Mouse (Mus musculus): ENCODE results near the gene Lamb3. TPM values are rescaled to one million over a fixed set of nuclear protein-coding genes. Genes with fewer than 3 reads are reported as not detected.

Gene Lamb3
- polyA plus RNA-seq, 1 experiment from 2014 or later, result 43.9 TPM

DNA sequence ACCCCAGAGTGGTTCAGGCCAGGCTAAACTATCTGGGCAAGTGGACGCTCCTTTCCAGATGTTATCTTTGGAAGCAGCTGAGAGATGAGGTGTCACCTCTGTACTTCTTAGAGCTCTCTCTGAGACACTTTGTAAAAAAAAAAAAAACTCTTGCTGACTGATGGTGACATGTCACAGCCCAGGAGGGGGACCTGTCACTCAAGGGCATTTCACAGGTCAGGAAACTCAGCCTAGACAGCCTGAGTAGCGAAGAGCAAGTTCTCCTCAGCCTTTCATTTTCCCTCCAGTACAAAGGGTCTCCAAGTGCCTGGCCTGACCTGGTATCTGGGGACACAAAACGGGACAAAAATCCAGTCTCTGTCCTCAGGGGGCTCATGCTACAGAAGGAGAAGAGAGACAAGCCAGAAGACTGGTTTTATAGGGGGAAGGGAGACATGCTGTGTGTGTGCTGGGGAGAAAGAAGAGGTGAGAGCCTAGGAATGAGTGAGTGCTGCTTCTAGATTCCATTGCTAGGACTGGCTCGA lies 130.3 kb downstream of the Lamb3 start:
- Histone ChIP-seq H3K36me3 (no peaks in the 10 kb centered on the region), H3K4me2 (no peak overlapping the region), H3K4me1 (no peaks in the 10 kb centered on the region), H3K4me3 (no peak overlapping the region), H3K9me3 (no peaks in the 10 kb centered on the region), H3K27ac (no peak overlapping the region), H3K9ac (no peak overlapping the region), H3K27me3 (no peaks in the 10 kb centered on the region)
- ATAC-seq (ENCODE audit: borderline replicate concordance, extremely low read depth, low FRiP score, low TSS enrichment), result no peak
- 51% methylated on average over 4 of the region's 4 CpGs for WGBS

DNA sequence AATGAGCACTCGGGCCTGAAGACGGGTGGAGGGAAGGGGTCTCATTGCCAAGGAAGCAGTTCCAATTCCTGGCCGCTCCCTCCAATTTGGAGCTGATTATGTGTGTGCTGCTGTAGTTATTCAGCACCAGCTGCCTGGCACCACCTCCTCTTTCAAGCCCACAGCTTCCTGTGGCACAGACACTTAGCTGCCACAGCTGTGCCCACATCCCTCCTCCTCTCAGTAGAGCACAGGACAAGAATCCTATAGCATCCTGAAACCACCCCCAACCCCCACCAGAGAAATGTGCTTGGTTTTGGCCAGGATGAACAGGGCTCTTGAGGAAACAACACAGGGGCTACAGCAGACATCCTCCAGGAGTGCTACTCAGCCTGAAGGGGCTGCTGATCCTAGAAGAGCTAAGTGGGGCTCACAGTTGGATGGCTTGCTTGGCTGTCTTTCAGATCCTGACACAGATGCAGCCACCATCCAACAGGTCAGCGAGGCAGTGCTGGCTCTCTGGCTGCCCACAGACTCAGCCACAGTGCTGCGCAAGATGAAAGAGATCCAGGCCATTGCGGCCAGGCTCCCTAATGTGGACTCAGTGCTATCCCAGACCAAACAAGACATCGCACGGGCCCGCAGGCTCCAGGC lies 131.0 kb downstream of the Lamb3 start:
- Histone ChIP-seq H3K4me2 (no peak overlapping the region), H3K9me3 (no peaks in the 10 kb centered on the region), H3K4me1 (no peaks in the 10 kb centered on the region), H3K27ac (no peak overlapping the region), H3K4me3 (no peak overlapping the region), H3K27me3 (no peaks in the 10 kb centered on the region), H3K9ac (no peak overlapping the region), H3K36me3 (no peaks in the 10 kb centered on the region)
- ATAC-seq (ENCODE audit: borderline replicate concordance, extremely low read depth, low FRiP score, low TSS enrichment), result no peak
- WGBS, result 76% methylated on average over 9 of the region's 9 CpGs

DNA sequence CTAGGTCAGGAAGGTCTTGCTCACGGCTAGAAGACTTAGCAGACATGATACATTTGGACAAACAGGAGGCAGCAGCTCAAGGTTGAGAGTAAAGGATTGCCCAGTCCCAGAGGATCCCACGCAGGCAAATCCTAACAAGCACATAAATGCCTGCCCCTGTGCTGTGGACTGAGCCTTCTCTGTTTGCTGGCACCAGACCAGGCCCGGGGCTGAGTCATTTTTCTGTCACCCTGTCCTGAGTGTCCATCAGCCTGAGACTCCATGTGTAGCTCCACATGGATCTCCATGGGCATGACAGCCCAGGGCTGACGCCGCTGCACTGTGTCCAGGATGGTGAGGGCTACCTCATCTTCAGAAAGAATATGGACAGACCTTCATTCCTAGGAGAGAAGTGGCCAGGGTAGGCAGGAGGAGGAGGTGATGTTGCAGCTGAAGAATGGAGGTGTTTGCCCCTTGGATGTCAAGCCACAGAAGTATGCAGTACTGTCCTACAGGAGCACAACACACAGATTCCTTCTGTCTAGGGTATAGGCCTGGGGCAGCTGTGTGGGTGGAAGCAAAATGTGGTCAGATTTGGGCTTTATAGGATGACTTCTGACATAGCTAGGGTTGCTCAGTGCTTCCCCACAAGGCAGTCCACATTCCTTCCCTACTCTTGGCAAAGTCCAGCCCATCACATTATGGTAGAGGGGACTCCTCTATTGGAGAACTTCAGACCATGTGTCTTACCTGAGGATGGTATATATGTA lies 134.9 kb downstream of the Lamb3 start:
- ATAC-seq (ENCODE audit: borderline replicate concordance, extremely low read depth, low FRiP score, low TSS enrichment), result no peak
- Histone ChIP-seq H3K4me1 (no peaks in the 10 kb centered on the region), H3K4me2 (no peak overlapping the region), H3K9ac (no peak overlapping the region), H3K36me3 (no peaks in the 10 kb centered on the region), H3K27me3 (no peaks in the 10 kb centered on the region), H3K9me3 (no peaks in the 10 kb centered on the region), H3K27ac (no peak overlapping the region), H3K4me3 (no peak overlapping the region)
- WGBS, result 72% methylated on average over 5 of the region's 5 CpGs

DNA sequence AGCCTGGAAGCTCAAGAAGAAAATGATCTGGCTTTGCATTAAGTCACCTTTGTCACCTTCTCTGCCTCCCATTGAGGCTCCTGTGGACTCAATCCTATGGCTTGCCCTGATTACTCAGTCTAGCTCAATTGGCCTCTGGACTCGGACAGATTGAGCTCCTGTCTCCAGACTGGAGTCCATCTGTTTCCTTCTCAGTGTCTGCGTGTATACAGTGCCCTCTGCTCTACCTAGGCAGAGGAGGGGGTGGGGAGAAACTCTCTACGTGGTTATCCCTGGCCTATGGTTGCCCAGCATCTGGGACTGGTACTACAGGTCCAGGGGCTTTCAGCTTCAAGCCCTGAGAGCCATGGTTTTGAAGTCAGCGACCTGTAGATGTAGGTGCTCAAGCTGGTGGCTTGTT lies 136.4 kb downstream of the Lamb3 start:
- ATAC-seq (ENCODE audit: borderline replicate concordance, extremely low read depth, low FRiP score, low TSS enrichment), result no peak
- no peaks in the 10 kb centered on the region for H3K4me1 ChIP-seq
- H3K27ac ChIP-seq, result no peak overlapping the region
- 67% methylated on average over 4 of the region's 4 CpGs for WGBS
- no peak overlapping the region for H3K4me2 ChIP-seq
- no peak overlapping the region for H3K4me3 ChIP-seq
- H3K9me3 ChIP-seq, result no peaks in the 10 kb centered on the region
- no peaks in the 10 kb centered on the region for H3K27me3 ChIP-seq
- peaks cover 11% of the 10 kb centered on the region; the same call in 1 of the 2 replicates for H3K36me3 ChIP-seq
- H3K9ac ChIP-seq, result no peak overlapping the region

DNA sequence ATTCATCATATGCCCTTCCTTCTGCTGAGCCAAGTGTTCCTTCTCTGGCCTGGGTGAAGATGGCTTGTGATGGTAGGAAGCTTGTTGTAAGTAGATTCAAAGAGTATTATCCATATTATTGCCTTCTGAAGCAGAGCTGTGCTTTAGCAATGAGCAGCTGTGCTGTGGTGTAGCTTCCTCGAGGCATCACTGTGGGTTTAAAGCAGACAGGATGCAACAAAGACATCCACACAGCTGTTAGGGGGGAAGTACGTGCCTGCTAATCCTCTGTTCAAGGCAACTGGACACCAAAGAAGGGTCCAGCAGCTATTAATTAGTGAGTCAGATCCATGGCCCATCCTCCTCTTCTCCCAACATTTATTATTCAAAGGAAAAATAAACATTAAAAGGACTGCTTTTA lies 137.5 kb downstream of the Lamb3 start:
- Histone ChIP-seq H3K4me1 (no peaks in the 10 kb centered on the region), H3K4me3 (no peak overlapping the region), H3K27me3 (no peaks in the 10 kb centered on the region), H3K27ac (no peak overlapping the region), H3K9me3 (no peaks in the 10 kb centered on the region), H3K36me3 (peaks cover 16% of the 10 kb centered on the region; the same call in 1 of the 2 replicates), H3K9ac (no peak overlapping the region), H3K4me2 (no peak overlapping the region)
- 34% methylated on average over 2 of the region's 2 CpGs for WGBS
- ATAC-seq (ENCODE audit: borderline replicate concordance, extremely low read depth, low FRiP score, low TSS enrichment), result no peak

DNA sequence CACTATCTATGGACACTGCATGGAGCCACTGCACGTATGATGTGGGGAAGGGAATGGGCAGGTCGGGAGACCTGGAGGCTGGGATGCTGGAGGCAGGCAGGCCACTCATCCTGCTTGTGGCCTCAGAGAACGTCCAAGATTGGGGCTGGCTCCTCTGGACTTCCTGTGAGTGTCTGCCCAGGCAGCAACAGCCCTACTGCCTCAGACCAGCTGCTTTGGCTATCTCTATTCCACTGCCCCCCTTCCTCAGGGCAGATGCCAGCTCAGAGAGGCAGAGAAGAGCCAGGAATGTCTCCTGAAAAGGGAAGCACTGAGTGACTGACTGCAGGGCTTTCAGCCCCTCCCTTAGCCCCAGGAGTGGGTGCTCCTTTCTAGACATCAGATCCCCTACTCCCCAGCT lies 139.4 kb downstream of the Lamb3 start:
- no peak for ATAC-seq (ENCODE audit: borderline replicate concordance, extremely low read depth, low FRiP score, low TSS enrichment)
- Histone ChIP-seq H3K9me3 (no peaks in the 10 kb centered on the region), H3K27me3 (no peaks in the 10 kb centered on the region), H3K4me3 (no peak overlapping the region), H3K4me1 (no peaks in the 10 kb centered on the region), H3K36me3 (peaks cover 16% of the 10 kb centered on the region; the same call in 1 of the 2 replicates), H3K9ac (no peak overlapping the region), H3K4me2 (no peak overlapping the region), H3K27ac (no peak overlapping the region)
- 71% methylated on average over 3 of the region's 3 CpGs for WGBS

DNA sequence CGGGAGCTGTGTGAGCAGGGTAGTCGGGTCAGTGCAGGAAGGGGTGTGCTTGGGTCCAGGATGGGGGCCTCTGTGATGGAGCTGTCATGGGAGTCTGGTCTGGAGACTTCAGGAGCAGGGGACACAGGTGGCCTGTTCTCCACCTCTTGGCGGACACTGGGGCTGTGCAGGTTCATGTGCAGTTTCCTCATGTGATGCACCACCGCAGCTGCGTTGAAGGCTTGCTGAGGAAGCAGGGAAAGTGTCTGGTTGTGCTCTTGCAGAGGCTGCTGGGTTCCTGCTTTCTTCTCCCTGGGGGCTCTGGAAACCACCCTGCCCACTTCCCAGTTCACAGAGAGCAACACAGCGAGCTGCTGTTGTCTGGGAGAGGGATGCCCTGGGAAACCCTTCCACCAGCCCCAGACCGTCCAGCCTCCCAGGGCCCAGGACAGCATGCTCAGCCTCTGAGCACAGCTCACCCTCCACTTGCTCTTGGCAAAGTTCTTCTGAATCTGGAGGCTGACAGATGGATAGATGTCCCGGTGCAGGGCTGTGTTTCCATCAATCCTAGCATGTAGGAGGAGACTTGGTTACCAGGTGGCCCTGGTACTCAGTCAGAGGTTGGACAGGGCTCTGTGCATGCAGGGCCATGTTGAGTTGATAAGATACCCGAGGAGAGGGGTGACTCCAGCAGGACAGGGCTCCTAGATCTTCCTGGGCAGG lies 140.9 kb downstream of the Lamb3 start:
- ATAC-seq (ENCODE audit: borderline replicate concordance, extremely low read depth, low FRiP score, low TSS enrichment), result no peak
- Histone ChIP-seq H3K9ac (no peak overlapping the region), H3K4me1 (no peaks in the 10 kb centered on the region), H3K4me2 (no peak overlapping the region), H3K4me3 (no peak overlapping the region), H3K27ac (no peak overlapping the region), H3K27me3 (no peaks in the 10 kb centered on the region), H3K9me3 (no peaks in the 10 kb centered on the region), H3K36me3 (peaks cover 27% of the 10 kb centered on the region; the same call in 1 of the 2 replicates)
- 73% methylated on average over 9 of the region's 9 CpGs for WGBS

DNA sequence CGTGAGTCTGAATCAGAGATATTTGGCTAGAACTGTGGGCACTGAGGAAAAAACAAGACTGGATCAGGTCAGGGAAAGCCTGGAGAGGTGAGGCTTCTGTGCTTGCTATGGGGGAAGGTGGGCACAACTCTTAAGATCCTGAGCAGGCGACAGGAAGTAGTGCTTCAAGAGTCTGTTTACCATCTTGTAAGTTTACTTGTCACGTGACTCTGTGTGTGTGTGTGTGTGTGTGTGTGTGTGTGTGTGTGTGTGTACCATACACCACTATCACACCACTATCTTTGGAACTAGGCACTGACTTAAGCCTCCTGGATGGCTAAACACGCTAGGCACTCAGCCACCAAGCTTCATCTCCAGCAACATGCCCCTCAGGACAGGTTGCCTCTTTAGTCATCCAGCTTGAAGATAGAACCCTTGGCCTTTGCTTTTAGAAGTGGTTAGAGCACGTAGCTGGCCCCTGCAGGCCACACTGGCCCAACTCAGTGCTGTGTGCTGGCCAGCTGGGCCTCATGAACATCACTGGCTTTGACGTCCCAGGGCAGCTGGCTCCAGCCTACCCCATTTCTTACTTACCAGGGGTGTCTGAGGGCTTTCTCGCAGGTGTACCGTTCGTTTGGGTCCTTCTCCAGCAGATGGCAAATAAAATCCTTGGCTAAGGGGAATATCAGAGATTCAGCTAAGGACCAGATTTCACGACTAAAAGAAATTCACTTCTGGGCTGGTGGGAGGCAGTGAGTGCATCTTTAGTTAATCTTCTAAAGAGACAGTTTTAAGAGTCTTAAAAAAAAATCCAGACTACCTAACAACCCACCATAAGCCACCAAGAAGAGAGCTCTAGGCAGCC lies 142.4 kb downstream of the Lamb3 start:
- peaks cover 30% of the 10 kb centered on the region; the same call in 1 of the 2 replicates for H3K36me3 ChIP-seq
- no peaks in the 10 kb centered on the region for H3K4me1 ChIP-seq
- H3K4me2 ChIP-seq, result no peak overlapping the region
- no peak overlapping the region for H3K27ac ChIP-seq
- no peak overlapping the region for H3K4me3 ChIP-seq
- no peaks in the 10 kb centered on the region for H3K9me3 ChIP-seq
- H3K27me3 ChIP-seq, result no peaks in the 10 kb centered on the region
- 63% methylated on average over 10 of the region's 10 CpGs for WGBS
- no peak for ATAC-seq (ENCODE audit: borderline replicate concordance, extremely low read depth, low FRiP score, low TSS enrichment)
- H3K9ac ChIP-seq, result no peak overlapping the region

DNA sequence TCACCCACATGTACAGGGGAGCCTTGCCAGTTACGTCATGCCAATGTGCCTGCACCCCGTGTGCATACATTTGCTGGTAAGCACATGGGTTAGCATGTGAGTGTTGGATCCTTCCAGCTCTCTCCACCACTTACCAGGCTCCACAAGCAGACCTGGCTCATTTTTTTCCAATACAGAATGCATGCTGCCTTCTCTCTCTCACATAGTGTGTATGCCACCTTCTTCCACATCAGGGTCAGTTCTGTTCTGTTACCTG lies 143.0 kb downstream of the Lamb3 start:
- Histone ChIP-seq H3K4me3 (no peak overlapping the region), H3K27ac (no peak overlapping the region), H3K4me2 (no peak overlapping the region), H3K4me1 (no peaks in the 10 kb centered on the region), H3K27me3 (no peaks in the 10 kb centered on the region), H3K36me3 (peaks cover 30% of the 10 kb centered on the region; the same call in 1 of the 2 replicates), H3K9ac (no peak overlapping the region), H3K9me3 (no peaks in the 10 kb centered on the region)
- WGBS, result 95% methylated on average over 2 of the region's 2 CpGs
- ATAC-seq (ENCODE audit: borderline replicate concordance, extremely low read depth, low FRiP score, low TSS enrichment), result no peak

DNA sequence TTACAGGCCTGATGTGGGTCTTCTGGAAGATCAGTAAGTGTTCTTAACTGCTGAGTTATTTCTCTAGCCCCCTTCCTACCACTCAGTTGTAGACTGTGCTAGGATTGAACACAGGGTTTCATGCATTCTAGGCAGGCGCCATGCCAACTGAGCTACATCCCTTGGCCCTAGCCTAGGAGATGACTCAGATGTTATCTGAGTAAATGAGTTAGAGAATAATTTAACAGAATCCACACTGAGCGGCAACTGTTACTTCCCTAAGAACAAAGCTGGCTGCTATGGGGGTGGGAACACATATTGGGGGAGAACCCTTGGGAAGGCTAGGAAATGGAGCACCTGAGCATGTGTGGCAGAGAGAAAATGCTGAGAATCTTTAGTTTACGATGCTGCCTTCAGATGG lies 144.1 kb downstream of the Lamb3 start:
- Histone ChIP-seq H3K9me3 (no peaks in the 10 kb centered on the region), H3K4me1 (no peaks in the 10 kb centered on the region), H3K4me2 (no peak overlapping the region), H3K36me3 (peaks cover 30% of the 10 kb centered on the region; the same call in 1 of the 2 replicates), H3K27ac (no peak overlapping the region), H3K9ac (no peak overlapping the region), H3K4me3 (no peak overlapping the region), H3K27me3 (no peaks in the 10 kb centered on the region)
- ATAC-seq (ENCODE audit: borderline replicate concordance, extremely low read depth, low FRiP score, low TSS enrichment), result no peak
- 84% methylated on average over 3 of the region's 3 CpGs for WGBS

DNA sequence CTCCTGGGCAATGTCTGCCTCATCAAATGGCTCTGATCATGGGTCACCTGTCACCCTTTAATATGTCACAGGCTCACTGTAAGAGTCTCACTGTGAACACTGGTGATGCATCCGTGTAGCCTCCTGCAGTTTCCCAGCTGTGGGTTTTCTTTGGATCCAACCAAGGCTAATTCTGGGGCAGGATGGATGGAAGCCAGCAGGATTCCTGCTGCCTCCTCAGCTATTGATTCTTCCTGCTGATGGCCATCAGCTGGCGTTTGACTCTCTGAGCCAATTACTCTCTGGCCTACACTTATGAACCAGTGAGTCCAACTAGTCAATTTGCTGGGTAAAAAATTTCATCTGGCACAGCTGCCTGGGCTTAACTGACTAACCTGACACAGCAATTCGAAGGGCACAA lies 151.7 kb downstream of the Lamb3 start:
- Histone ChIP-seq H3K27ac (no peak overlapping the region), H3K4me3 (no peak overlapping the region), H3K4me1 (no peaks in the 10 kb centered on the region; the same call in 1 of the 2 replicates), H3K36me3 (no peaks in the 10 kb centered on the region; the same call in 1 of the 2 replicates), H3K27me3 (no peaks in the 10 kb centered on the region), H3K9ac (no peak overlapping the region), H3K9me3 (no peaks in the 10 kb centered on the region), H3K4me2 (no peak overlapping the region)
- no peak for ATAC-seq (ENCODE audit: borderline replicate concordance, extremely low read depth, low FRiP score, low TSS enrichment)
- WGBS, result 70% methylated on average over 3 of the region's 3 CpGs

Measured in lung, embryonic 15.5 days (tissue).